Mouse (Mus musculus): ENCODE measurements around the gene Cdipt.

Gene Cdipt

DNA sequence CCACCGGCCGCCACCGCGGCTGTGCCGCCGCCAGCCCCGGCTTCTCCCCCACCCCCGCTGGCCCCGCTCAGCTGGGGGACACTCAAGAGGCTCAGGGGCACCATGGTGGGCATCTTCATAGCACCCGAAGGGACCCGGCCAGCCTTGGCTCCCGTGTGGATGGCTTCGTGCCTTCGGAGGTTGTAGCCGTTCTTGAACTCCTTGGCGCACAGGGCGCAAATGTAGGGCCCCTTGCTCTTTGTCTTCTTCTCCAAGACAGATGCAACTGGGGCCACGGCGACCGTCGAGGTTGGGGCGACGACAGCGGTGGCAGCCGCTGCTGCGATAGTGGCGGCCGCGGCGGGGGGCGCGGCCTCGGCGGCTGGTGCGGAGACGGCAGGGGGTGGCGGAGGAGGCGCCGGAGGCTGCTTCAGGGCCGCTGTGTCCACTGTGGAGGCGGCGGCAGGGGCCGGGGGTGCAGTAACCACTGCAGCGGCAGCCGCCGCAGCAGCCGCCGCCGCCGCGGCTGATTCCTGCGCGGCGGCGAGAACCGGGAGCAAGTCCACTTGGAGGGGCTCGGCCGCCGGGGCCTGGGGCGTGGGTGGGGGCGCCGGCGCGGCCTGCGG is 49.9 kb downstream of the Cdipt start:
- no peak for DNase-seq (ENCODE audit: low read depth)

DNA sequence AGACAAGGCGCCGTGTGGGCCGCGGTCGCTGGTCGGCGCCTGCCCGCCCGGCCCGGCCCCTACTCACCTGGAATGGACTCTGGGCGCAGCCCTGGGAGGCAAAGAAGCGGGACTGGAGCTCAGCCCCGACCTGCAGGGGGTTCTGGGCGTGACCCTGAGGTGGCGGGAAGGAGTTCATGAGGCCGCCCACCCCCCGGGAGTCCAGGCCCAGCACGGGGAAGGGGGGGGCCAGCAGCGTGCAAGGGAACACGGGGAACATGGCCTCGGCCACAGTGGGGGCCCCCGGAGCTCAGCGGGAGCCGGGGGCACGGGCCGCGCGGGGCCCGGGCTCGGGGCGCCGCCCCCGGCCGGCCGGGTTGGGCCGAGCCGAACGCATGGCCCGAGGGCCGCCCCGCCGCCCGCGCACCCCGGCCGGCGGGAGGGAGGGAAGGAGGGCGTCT is 50.5 kb downstream of the Cdipt start:
- DNase-seq (ENCODE audit: low read depth) = no peak

DNA sequence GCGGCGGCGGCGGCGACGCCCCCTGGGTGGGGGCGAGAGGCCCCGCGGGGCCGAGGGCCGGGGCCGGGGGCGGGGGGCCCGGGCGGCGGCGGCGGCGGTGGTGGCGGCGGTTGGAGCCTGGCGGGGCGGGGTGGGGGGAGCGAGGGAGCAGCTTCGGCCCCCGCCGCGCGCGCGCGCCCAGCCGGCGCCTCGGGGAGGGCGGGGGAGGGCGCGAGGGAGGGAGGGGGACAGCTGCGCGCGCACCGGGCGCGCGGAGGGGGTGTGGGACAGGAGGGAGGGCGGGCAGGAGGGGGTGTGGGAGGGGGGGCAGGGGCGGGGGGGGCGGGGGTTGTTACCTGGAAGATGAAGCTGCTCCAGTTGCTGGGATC is 50.9 kb downstream of the Cdipt start:
- DNase-seq (ENCODE audit: low read depth) = peak; percentile 65

GRCm38 (mm10) chr7:127026984-127027726 is 51.4 kb downstream of the Cdipt start, which contains the start of gene Maz:
Maz (minus strand) TSS chr7:127027037.
- DNase-seq (ENCODE audit: low read depth) = peak; percentile 98

- no peak for DNase-seq (ENCODE audit: low read depth)
Observed at GRCm38 (mm10) chr7:127027885-127028284, 52.2 kb downstream of the Cdipt start.

All from c-Kit-positive CD71-positive TER-119-negative erythroid progenitor cells, embryonic 14.5 days (primary cell).